Mouse (Mus musculus): ENCODE data around the gene Krt80.

GRCm38 (mm10) chr15:101398269-101398668 lies 28.3 kb upstream of the Krt80 start:
- no peak for TF ChIP-seq CTCF (IDR thresholded peaks at IDR 0.05; ENCODE audit: control insufficient read depth, insufficient read depth, insufficient read length)
- no peak for TF ChIP-seq MAX (IDR thresholded peaks at IDR 0.05)
- TF ChIP-seq MYOG (IDR thresholded peaks at IDR 0.05; ENCODE audit: control insufficient read depth, extremely low read depth, insufficient read length), result no peak

All from C2C12 (cell line).